Comparison of ENCODE assay signal across 20 mouse cellular contexts in the genomic region with DNA sequence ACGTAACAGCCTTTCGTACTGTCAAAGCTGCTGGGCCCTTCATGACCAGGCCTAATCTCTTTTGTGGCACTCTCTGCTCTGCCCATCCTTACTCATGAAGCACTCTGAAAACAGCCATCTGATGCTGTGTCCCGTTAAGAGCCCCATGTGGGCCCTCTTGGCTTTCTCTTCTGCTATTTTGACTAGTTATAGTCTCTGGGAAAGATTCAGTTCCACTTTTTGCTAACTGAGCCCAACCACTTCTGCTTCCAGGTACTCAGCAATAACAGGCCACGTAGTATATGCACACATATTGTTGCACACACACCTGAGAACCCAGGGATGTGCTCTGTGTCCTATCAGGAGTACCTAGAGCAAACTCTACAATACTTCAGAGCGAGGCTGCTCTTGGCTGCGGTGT. TPM values are rescaled to one million over a fixed set of nuclear protein-coding genes. Genes with fewer than 3 reads are reported as not detected.
DNase-seq lines count a peak whose midpoint lies in the region.
"Had no signal": no experiment of that assay in that cellular context is flagged by ENCODE, and none has a peak within 500 bp of the region (broad histone marks: within the 10 kb centered on the region; RNA-seq: fewer than 3 reads in every experiment).

No protein-coding gene starts in this region.

- no peaks in the 10 kb centered on the region for H3K27me3 ChIP-seq in splenic B cell, adult 2 months (ENCODE audit: control insufficient read depth, insufficient read depth, low read length, poor library complexity, severe bottlenecking)
- H3K27me3 ChIP-seq: embryonic facial prominence, embryonic 15.5 days; heart, embryonic 12.5 days; midbrain, embryonic 13.5 days had no signal

- WGBS in macrophage (ENCODE audit: missing documents): 24% methylated on average over 6 of the region's 6 CpGs

- no peak overlapping the region for H3K4me3 ChIP-seq in macrophage (ENCODE audit: inconsistent target)
- H3K4me3 ChIP-seq: embryonic facial prominence, embryonic 15.5 days; forebrain, embryonic 10.5 days; heart, embryonic 12.5 days; midbrain, embryonic 13.5 days had no signal

- H3K27ac ChIP-seq in macrophage: peak overlapping the region; percentile 51
- H3K27ac ChIP-seq: embryonic facial prominence, embryonic 15.5 days; forebrain, embryonic 10.5 days; midbrain, embryonic 13.5 days had no signal

- DNase-seq in heart, adult 11 months: peak; percentile 92
- no peak for DNase-seq in heart, adult 8-10 months (ENCODE audit: low spot score)
- DNase-seq in lung, postnatal 25 days (ENCODE audit: low spot score): peak; percentile 52
- DNase-seq in lung, postnatal 4 days: no peak
- peak; percentile 90 for DNase-seq in splenic B cell, adult 2 months (ENCODE audit: low read depth, low spot score)
- no peak for DNase-seq in adrenal gland, adult 8-10 months
- DNase-seq in cerebellum, postnatal 36 days: no peak
- DNase-seq: adrenal gland, postnatal 36 days; cerebellum, adult 9-11 months; embryo, embryonic 11 days; gastrocnemius, postnatal 14 days; kidney, adult 2 months; kidney, postnatal 14 days; lung, postnatal 14 days; thymus, postnatal 25 days had no signal

- H3K79me2 ChIP-seq in macrophage (ENCODE audit: inconsistent target): peaks cover 1% of the 10 kb centered on the region; the same call in 1 of the 2 replicates

- peaks cover 26% of the 10 kb centered on the region; the same call in 1 of the 2 replicates for H3K36me3 ChIP-seq in macrophage (ENCODE audit: inconsistent target)
- peaks cover 5% of the 10 kb centered on the region; the same call in 1 of the 2 replicates for H3K36me3 ChIP-seq in splenic B cell, adult 2 months (ENCODE audit: control insufficient read depth, insufficient read depth, low read length, poor library complexity, severe bottlenecking)

RNA-seq across cellular contexts. Expression of a gene that starts 11.9 kb away (rescaled TPM):
- 100 to 1,000 TPM; 110 to 120 (median 111) TPM for total RNA-seq in heart, adult 8-10 months (2022)
- total RNA-seq in macrophage (2018; cell fraction: chromatin; rRNA removed): 10 to 100 TPM; 11.8 to 84.0 (median 43.1) TPM
- 10 to 100 TPM; 14.7 to 28.6 (median 21.0) TPM for total RNA-seq in macrophage (2018; cell fraction: cytosol; rRNA removed)
- 10 to 100 TPM in 25 of 26 experiments, 1 to 10 TPM in 1; 9.9 to 59.8 (median 35.5) TPM for total RNA-seq in macrophage (2018; cell fraction: nucleus; rRNA removed)
- polyA plus RNA-seq in macrophage (2018): 13.7 to 36.1 TPM (median 24.5 TPM) in 3 replicates
- total RNA-seq in adrenal gland, adult 8-10 months (2022): 10 to 100 TPM; 71.6 to 81.1 (median 77.9) TPM

RNA-seq across cellular contexts. Expression of a gene that starts 56.5 kb away (rescaled TPM):
- 1 to 10 TPM in 3 of 4 experiments, under 1 TPM in 1; 0.98 to 2.6 (median 1.1) TPM for total RNA-seq in heart, adult 8-10 months (2022)
- total RNA-seq in macrophage (2018; cell fraction: chromatin; rRNA removed): 100 to 1,000 TPM in 13 of 26 experiments, 10 to 100 TPM in 13; 19.8 to 230 (median 104) TPM
- 100 to 1,000 TPM; 145 to 531 (median 301) TPM for total RNA-seq in macrophage (2018; cell fraction: cytosol; rRNA removed)
- total RNA-seq in macrophage (2018; cell fraction: nucleus; rRNA removed): 100 to 1,000 TPM in 25 of 26 experiments, 10 to 100 TPM in 1; 90.3 to 549 (median 285) TPM
- 120 to 460 TPM (median 276 TPM) in 3 replicates for polyA plus RNA-seq in macrophage (2018)
- 1 to 10 TPM in 1 of 4 experiments, under 1 TPM in 3; 0.66 to 1.5 (median 0.75) TPM for total RNA-seq in adrenal gland, adult 8-10 months (2022)

Comparison
In these comparisons a context has a peak if more than half of its experiments do, and no peak if none do; other contexts are left out.
1. DNase-seq: peak in heart, adult 11 months (single experiment), lung, postnatal 25 days (single experiment) and splenic B cell, adult 2 months (single experiment); none in heart, adult 8-10 months (single experiment), lung, postnatal 4 days (0 of 2), adrenal gland, adult 8-10 months (single experiment) and cerebellum, postnatal 36 days (0 of 2).